In the genomic region with DNA sequence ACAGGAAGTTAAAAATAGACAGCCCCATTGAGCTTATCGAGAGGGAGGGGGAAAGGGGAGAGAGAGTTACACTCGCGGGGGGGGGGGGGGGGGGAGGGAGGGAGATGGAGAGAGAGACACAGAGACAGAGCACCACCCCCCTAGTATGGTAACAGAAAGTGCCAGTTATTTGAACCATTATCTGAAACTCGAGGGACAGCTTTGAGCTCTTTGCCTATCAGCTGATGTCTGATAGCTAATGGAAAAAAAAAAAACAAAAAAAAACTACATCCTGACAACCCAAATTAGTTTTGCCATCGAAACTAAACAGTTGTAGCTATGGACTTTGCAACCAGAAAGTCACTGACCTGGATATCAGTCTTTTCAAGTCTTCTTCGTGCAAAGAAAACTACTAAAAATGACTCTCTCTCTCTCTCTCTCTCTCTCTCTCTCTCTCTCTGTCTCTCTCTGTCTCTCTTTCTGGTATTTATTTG, we compare ENCODE assay signal across 8 mouse cellular contexts. TPM values are rescaled to one million over a fixed set of nuclear protein-coding genes. Genes with fewer than 3 reads are reported as not detected.
DNase-seq lines count a peak whose midpoint lies in the region; ATAC-seq and TF ChIP-seq lines count a peak whose summit lies in the region.

A gene (minus strand): TSS at position 4 of the 473 bp plus-strand sequence.

- H3K27ac ChIP-seq in cerebellum, adult 2 months (ENCODE audit: insufficient read depth, low read length), result peak within 1 kb of the TSS; percentile 71; the same call in 1 of the 2 replicates
- H3K27ac ChIP-seq in midbrain, embryonic 15.5 days, result peak within 1 kb of the TSS; percentile 1; the same call in 1 of the 2 replicates

- no peaks in the 10 kb centered on the region for H3K9me3 ChIP-seq in midbrain, embryonic 15.5 days

- no peak for DNase-seq in cerebellum, adult 2 months
- no peak for DNase-seq in cerebellum, adult 9-10 months
- no peak for DNase-seq in gastrocnemius, postnatal 4 days (ENCODE audit: low spot score in 2 of 2)
- DNase-seq in layer of hippocampus, postnatal 25 days (ENCODE audit: extremely low spot score in 1 of 2, low spot score in 1 of 2), result no peak
- no peak for DNase-seq in right cerebral cortex, adult 18-20 months
- no peak for DNase-seq in adrenal gland, adult 18-20 months (ENCODE audit: low spot score in 2 of 2)

- H3K4me2 ChIP-seq in midbrain, embryonic 15.5 days, result peak within 1 kb of the TSS; percentile 55

- H3K4me1 ChIP-seq in cerebellum, adult 2 months (ENCODE audit: control insufficient read depth, insufficient read depth, low read length), result peaks cover 17% of the 10 kb centered on the region; the same call in 1 of the 2 replicates
- peaks cover 42% of the 10 kb centered on the region for H3K4me1 ChIP-seq in midbrain, embryonic 15.5 days

- no peaks in the 10 kb centered on the region for H3K36me3 ChIP-seq in midbrain, embryonic 15.5 days (replicated peaks)

- peak within 1 kb of the TSS; percentile 22; the same call in 1 of the 2 replicates for H3K9ac ChIP-seq in midbrain, embryonic 15.5 days

- peak within 1 kb of the TSS; percentile 60 for H3K4me3 ChIP-seq in cerebellum, adult 2 months (replicated peaks; ENCODE audit: insufficient read depth, low read depth, low read length)
- peak within 1 kb of the TSS; percentile 31 for H3K4me3 ChIP-seq in midbrain, embryonic 15.5 days

- WGBS in cerebellum, adult 2 months, result 16% methylated on average over 6 of the region's 6 CpGs
- 9% methylated on average over 5 of the region's 6 CpGs for WGBS in midbrain, embryonic 15.5 days

- peak; percentile 68 for ATAC-seq in CD4-positive, CD25-positive, alpha-beta regulatory T cell, adult 4 months
- ATAC-seq in midbrain, embryonic 15.5 days (replicated peaks), result no peak

- H3K27me3 ChIP-seq in cerebellum, adult 2 months (ENCODE audit: control insufficient read depth, insufficient read depth, low read length), result no peaks in the 10 kb centered on the region
- no peaks in the 10 kb centered on the region for H3K27me3 ChIP-seq in midbrain, embryonic 15.5 days (replicated peaks)

- no peak for TF ChIP-seq POLR2A in cerebellum, adult 2 months (IDR thresholded peaks at IDR 0.05; ENCODE audit: borderline replicate concordance, insufficient read depth, low read length)

- no peak for TF ChIP-seq CTCF in cerebellum, adult 2 months (IDR thresholded peaks at IDR 0.05; ENCODE audit: borderline replicate concordance, insufficient read depth, low read depth, low read length)

RNA-seq across cellular contexts. Expression of the gene that starts here (rescaled TPM):
- 9.4 and 9.7 TPM in 2 replicates for polyA plus RNA-seq in cerebellum, adult 2 months (2012; rRNA removed)
- 1 to 10 TPM; 1.6 to 4.8 TPM for polyA plus RNA-seq in CD4-positive, CD25-positive, alpha-beta regulatory T cell, adult 4 months (2017; shearing (Covaris generic))
- 100 to 1,000 TPM; 101 to 119 TPM for total RNA-seq in gastrocnemius, postnatal 4 days (2021)
- total RNA-seq in layer of hippocampus, postnatal 25 days (2021), result 10 to 100 TPM; 19.9 to 24.4 TPM
- polyA plus RNA-seq in midbrain, embryonic 15.5 days (2015; fragmentation: Nextera tagmentation; extraction: Ambion mirVana), result 7.3 and 8.4 TPM in 2 replicates
- 1 to 10 TPM; 4.1 to 5.0 TPM for total RNA-seq in adrenal gland, adult 18-20 months (2021)

Comparison
In these comparisons a context has a peak if more than half of its experiments do, and no peak if none do; other contexts are left out.
1. RNA of the gene that starts here (total RNA-seq): 101 to 119 TPM in gastrocnemius, postnatal 4 days; 19.9 to 24.4 TPM in layer of hippocampus, postnatal 25 days and 4.1 to 5.0 TPM in adrenal gland, adult 18-20 months; every median in the first group is over 4 times any median in the second.